Mouse (Mus musculus) gastrocnemius, postnatal 14 days (tissue): ENCODE results near the gene Tmeff1. TPM values are rescaled to one million over a fixed set of nuclear protein-coding genes. Genes with fewer than 3 reads are reported as not detected.
A peak's percentile ranks its signal among the peaks of the same experiment; 100 is the strongest.

Source experiments
- DNase-seq: peaks from one replicate; pipeline ENCODE4 v3.0.0; 2021; ENCODE audit warnings: mixed read lengths
- intact Hi-C: fragments of 180-260 bp; cut with DNase I; formaldehyde crosslinking; loops from one replicate; pipeline ENCODE4 v1.15.1; 2025; ENCODE audit warnings: low total_unique reads
- long read RNA-seq, 2 experiments: library from polyadenylated mRNA; stranded (forward); transcript quantifications; one replicate each; pipeline ENCODE4 v2.0.0; 2021
- total RNA-seq, 2 experiments: library from RNA; stranded (reverse); gene quantifications; 2 replicates each; pipeline ENCODE4 v1.2.3; 2021

Tmeff1 gene
- total RNA-seq, result 1 to 10 TPM; 1.0 to 1.1 TPM
- long read RNA-seq, experiment 1, partial matches to known transcripts, result 0 of 1 reads
- long read RNA-seq, experiment 1, other reads (novel, unspliced or antisense), result 1 of 1 reads
- long read RNA-seq, experiment 2, result 0 reads

DNA sequence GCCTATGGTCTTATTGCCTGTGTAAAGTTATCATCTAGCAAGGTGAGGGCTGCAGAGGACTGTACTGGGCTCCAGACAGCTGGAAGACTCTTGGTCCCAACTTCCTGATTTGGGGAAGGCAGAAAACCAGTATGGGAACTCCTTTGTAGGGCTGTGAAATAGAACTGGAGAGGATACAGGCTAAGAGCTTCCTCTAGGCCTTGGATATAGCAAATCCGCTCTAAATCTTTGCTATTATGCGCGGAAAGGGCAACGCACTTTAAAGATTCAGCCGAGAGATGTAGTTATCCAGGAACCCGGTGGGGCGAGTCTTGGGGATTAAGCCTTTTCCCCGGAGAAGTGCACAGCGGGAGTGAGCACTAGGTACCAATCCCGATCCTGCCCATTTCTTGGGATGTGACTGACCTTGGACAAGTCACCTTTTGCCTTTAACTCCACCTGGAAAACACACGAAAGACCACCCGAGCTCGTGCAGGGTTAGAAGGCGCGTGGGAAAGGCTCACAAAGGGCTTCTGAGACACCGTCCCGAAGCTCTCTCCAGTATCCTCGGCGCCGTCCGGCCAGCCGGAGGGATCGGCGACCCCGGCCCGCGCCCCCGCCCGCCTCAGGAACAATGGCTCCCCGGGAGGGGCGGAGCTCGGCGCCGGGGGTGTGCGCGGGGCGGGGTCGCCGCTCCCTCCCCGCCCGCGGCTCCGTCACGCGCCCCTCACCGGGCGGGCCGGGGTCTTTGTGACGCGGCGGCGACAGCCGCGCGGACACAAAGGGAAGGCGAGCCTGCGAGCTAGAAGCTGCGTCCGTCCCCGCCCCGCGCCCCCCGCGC is at the start of gene Tmeff1:
TSS of gene Tmeff1 (plus strand) at position 754 of the 820 bp plus-strand sequence.
- DNase-seq, result no peak
- intact Hi-C loops, result no loop called here

DNA sequence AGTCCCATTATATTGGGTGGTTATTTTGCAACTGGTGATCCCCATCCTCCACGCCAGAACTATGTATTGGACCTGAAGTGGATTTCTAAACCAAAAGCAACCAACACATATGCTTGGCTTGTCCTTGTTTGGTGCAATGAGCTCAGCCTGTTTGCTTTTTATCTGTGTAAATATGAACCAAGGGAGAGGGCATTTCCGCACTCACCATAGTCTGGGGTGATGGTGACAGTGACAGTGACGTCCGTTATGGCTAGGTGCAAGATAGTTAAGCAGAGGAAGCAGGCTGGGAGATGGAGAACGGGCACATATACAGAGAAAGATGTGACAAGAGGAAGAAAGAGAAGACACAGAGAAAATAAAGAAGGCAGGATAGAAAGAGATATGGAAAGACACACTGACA is 48.7 kb upstream of the Tmeff1 start:
- intact Hi-C loops, result no loop called here
- DNase-seq, result no peak

DNA sequence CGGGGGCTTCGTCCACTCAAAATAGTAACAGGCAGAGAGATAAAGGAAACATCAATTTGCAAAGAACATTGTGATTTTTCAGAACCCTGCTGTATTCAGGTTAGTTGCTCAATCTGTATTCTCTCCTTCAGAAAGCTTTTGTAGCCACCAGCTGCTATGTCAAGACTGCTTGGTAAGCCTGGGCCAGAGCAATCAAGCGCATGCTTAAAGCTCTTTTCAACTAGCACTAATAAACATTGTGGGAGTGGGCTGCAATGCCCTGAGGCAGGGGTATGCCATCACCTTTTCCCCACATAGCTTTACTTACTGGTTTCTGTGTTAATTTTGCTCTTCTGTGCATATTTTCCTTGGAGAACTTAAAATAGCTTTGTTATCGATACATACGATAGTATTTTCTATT is 48.0 kb upstream of the Tmeff1 start:
- DNase-seq, result no peak
- intact Hi-C loops, result no loop called here

DNA sequence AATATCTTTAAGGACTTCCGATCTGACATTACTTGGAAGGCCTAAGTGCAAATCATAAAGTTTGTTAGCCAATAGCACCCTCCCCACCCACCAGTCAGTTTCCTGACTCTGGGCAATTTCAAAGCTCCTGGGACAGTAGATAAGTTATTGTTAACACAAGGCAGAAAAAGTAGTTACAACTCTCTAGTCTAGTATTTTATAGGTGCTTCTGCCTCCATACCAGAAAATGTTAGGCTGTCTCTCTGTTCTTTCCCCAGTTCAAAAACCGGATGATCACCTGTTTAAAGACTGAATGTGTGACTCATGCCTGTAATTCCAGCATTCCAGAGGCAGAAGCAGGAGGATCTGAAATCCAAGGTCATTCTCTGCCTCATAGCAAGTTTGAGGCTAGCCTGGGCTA is 46.4 kb upstream of the Tmeff1 start:
- no peak for DNase-seq
- intact Hi-C loops, result no loop called here

DNA sequence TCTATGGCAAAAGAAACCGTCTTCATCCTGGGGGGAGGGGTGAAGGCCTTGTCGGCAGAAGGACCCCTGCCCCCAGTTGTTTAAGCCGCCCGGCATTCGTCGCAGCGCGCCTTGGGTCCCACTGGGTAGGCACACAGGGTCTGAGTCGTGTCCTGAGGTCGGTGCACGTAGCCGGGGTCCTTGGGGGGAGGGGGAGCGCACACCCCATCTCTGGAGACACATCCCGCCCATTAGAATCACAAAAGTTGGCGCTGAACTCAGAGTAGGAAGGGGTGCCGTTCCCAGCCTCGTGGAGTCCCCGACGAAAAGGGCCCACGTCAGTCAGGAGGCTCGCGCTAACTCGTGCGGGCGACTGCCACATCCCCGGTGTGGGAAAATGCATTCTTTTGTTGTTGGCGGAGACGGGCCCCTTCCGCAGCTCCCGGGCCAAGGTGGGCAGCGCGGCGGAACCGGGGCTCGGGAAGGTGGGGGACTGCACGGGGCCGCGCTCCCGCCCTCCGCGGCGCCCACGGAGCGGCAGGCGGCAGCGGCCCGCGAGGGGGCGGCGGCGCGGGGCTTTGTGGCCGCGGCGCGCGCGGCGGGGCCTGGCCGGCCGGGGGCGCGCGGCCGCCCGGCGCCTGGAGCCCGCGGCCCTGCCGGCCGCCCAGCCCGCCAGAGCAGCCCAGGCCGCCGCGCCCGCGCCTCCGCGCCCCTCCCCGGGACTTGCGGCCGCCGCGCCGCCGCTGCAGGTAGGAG is 45.0 kb upstream of the Tmeff1 start, which contains the start of gene Msantd3:
TSS of gene Msantd3 (plus strand) at position 95 of the 735 bp plus-strand sequence.
- DNase-seq, result peak; percentile 45
- intact Hi-C loops, result loop anchor here (10.0 kb wide), 1 partner anchor 65 kb away; the partner anchor contains the start of gene Tex10

DNA sequence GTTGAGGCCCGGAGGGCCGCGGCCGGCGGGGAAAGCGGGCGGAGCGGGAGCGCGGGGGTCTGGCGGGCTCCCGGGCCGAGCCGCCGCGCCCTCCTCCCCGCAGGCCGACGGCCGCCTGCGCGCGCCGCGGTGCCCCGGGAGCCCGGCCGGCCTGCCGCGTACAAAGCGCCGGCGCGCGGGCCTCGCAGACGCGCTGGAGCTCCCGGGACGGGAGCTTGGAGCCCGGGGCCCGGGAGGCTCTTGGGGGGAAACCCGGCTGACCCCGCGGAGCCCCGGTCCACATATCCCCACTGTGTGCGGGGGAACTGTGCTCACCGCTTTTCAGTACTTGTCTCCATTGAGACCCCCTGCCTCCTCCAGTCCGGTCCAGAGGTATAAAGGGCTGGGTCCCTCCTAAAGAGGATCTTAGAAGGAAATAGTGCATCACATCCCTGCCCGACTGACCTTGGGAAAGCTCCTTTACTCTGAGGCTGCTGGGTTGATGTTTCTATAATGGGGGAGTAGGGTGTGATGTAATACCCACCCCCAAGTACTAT is 44.3 kb upstream of the Tmeff1 start:
- peak; percentile 37 for DNase-seq
- intact Hi-C loops, result loop anchor here (10.0 kb wide), 1 partner anchor 66 kb away; the partner anchor contains the start of gene Tex10

DNA sequence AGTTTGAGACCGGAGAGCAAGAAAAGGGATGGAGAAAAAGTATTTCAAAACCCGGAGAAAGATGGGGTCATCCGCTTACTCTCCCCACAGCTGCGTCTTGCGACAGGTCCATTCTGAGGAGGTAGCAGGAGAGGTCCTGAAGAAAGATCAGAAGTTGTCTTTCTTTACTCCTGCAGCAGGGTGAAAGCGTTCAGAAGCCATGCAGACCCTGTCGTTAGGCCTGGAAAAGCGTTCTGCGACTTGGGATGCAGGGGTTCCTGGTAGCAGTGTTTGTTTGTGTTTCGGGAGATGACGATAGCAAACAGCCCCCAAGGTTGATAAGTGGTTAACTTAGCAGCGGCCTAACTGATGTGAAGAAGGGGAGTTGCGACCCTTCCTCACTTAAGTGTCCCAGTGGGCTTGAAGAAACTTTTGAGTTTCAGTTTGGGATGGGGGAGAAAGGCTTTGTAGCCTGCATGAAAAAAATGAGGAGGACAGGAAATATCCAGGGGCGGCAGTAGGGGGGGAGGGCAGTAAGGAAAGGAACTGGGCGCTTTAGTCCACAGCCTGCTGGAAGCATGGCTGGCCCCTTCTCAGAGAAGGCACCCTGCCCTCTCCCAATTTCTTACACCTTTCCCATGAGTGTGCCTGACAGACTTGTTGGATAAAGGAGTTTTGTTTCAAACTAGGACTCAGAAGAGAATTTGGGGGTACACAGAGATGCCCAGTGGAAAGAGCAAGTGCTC is 43.3 kb upstream of the Tmeff1 start:
- intact Hi-C loops, result loop anchor here (10.0 kb wide), 1 partner anchor 67 kb away; the partner anchor contains the start of gene Tex10
- DNase-seq, result no peak

DNA sequence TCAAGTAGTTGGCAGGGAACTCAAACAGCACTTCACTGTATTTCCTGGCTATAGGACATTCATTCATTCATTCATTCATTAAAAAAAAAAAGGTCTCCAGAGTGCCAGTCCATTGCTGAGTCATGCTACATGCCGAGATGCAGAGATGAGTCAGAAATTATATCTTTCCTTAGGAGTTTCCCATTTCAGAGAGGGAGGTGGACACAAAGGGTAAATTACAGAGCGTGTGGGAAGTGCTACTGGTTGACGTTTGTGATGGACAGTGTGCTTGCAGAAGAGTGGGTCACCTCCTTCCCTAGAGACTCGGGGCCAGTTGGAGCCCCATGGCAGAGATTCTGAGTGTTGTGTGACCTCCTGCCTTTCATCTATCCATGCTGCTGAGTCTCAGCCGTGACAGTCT is 42.6 kb upstream of the Tmeff1 start:
- intact Hi-C loops, result loop anchor here (10.0 kb wide), 1 partner anchor 68 kb away; the partner anchor contains the start of gene Tex10
- no peak for DNase-seq

DNA sequence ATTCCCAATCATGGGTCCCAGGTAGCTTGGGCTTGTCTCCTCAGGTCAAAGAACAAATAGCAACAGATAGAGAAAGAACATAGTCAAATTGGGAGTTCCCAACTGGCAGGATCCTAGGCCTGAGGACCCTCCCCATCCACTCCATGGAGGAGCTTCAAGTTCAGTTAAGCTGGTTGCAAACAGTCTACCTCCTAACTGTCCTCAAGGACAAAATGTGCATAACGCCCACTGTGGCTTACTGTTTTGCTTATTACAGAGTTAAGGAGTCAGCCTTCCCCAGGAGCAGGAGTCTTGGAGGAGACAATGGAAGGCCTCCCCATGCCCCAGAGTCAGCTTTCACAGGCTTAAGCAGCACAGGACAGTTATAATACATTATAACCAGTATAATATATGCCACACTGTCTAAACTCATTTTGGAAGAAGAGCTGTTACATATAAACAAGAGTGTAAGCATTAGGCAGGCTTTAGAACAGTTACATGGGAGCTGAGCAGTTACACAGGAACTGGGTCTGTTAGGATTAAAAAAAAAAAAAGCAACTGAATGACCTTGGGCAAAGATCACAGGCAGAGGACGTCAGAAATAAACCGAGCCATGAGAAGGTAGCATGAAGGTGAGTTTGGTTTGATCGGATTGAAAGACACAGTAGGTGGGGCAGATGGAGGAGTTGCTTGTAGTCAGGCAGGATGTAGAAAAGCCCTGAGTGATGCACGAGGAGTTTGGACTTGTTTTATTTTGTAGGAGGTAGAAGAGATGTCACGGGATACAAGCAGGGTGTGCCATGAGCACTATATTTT is 41.7 kb upstream of the Tmeff1 start:
- DNase-seq, result no peak
- intact Hi-C loops, result loop anchor here (10.0 kb wide), 1 partner anchor 68 kb away; the partner anchor contains the start of gene Tex10

DNA sequence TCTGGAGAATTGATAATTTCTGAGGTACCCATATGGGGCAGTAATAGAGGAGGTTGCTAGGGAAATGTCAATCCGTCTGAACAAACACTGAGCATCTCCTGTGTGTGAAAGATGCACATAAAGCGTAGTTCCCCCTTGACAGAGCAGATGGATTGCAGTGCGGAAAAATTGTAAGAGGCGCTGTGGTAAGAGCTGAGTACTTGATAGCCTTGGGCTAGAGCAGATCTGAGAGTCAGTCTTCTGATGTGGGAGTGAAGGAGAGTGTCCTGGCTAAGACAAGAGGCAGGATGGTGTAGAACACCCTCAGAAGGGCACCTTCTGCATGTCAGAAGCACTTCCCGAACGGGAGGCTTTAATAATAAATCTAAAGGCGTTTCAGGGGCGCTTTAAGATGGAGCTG is 40.8 kb upstream of the Tmeff1 start:
- intact Hi-C loops, result loop anchor here (10.0 kb wide), 1 partner anchor 69 kb away; the partner anchor contains the start of gene Tex10
- DNase-seq, result no peak

DNA sequence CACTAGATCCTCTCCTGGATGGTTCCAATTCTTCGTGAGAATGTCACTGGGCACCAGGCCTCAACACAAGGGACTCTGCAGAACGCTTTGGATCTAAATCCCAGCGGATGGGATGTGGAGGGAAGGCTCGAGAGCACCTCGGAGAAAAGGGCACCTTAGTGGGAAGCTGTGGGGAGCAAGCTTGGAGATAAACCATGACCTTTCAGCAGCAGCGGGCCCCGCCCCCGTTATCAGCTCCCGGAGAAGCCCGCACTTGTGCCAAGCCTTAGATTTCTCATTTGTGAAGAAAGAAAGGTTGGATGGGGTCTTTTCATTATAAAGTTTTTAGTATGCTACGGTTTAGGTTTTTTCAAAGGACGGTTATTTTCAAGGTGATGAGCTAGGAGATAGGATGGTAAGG is 39.0 kb upstream of the Tmeff1 start:
- no peak for DNase-seq
- intact Hi-C loops, result loop anchor here (10.0 kb wide), 1 partner anchor 71 kb away; the partner anchor contains the start of gene Tex10

DNA sequence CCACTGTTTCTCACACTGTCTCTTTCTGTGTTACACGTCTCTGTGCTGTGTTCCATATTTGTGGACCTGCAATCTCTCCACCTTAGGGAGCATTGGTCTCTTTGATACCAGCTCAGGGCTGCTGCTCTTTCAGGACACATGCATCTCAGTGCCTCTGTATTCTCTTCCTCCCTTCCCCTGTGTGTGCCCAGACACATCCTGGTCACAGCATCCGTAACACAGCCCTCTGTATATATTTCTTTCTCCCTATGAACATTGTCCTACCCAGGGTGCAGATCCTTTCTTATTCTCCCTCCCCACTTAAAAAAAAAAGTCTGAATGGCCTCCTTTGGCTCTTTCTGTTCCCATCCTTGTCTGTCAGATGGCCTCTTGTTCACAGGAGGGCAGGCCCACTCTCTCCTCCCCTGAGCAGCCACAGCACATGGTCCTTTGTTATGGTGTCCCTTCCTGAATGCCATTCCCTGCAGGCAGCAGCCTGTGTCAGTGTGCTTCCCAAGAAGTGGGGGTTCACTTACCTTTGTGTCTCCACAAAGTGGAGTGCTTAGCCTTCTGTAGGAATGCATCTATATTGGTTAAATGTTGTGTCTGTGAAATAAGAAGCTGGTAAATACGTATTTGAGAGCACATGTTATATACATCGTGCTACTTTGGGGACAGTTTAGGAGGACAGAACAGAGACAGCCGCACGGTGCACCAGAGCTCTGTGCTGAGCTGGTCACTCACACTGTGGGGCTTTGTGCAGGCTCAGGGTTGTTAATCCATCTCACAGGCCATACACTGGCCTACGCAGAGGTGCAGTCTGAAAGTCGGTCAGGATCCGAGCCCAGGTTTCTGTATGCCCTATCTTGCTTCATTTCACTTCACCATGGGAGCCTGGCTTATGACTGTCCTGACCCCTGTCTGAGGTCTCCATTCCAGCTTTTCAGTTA is 38.1 kb upstream of the Tmeff1 start:
- intact Hi-C loops, result loop anchor here (10.0 kb wide), 1 partner anchor 72 kb away; the partner anchor contains the start of gene Tex10
- no peak for DNase-seq

DNA sequence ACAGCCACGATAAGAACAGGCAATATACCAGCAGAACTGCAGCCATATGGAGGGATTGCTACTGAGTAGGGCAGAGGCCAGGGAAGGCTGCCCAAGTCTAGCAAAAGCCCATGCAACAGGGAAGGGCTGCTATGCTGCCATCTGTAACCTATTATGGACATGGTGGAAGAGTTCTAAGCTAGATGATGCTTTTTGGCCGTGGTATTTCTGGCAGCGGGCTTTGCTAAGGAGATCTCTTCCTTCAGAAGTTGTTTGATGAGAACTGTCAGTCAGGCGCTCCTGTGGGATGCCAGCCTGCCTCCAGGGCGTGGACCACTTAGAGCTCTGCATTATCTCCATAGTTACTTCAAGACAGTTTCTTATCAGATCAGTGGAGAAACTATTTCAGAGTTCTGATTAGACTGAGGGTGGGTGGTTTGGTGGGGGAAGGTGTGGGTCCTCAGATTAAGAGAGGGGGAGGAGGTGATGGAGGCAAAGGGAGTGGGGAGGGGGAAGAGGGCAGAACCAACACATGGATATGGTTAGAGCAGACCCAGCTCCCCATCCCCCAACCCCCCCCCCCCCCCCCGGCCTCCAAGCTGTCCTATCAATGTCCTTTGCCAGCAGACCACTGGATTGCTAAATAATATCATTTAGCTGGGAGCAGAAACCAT is 36.5 kb upstream of the Tmeff1 start:
- DNase-seq, result no peak
- intact Hi-C loops, result loop anchor here (10.0 kb wide), 1 partner anchor 74 kb away; the partner anchor contains the start of gene Tex10

DNA sequence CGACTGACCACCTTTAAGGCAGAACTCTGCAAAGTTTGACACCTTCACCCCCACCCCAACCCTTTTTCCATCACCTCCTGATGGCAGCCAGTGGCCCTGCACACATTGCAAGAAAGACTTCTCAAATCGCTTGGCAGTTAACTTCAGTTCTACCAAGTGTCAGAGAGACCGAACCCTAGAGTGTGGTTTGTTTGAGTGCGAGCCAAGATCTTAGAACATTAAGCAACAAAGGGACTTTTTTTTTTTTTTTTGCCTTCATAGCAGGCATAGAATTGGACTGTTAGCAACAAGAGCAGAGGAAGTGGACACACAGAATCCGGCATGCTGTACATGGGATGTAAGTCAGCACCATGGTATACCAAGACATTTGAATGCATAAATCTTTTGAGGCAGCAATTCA is 35.3 kb upstream of the Tmeff1 start:
- intact Hi-C loops, result loop anchor here (10.0 kb wide), 1 partner anchor 75 kb away; the partner anchor contains the start of gene Tex10
- no peak for DNase-seq

DNA sequence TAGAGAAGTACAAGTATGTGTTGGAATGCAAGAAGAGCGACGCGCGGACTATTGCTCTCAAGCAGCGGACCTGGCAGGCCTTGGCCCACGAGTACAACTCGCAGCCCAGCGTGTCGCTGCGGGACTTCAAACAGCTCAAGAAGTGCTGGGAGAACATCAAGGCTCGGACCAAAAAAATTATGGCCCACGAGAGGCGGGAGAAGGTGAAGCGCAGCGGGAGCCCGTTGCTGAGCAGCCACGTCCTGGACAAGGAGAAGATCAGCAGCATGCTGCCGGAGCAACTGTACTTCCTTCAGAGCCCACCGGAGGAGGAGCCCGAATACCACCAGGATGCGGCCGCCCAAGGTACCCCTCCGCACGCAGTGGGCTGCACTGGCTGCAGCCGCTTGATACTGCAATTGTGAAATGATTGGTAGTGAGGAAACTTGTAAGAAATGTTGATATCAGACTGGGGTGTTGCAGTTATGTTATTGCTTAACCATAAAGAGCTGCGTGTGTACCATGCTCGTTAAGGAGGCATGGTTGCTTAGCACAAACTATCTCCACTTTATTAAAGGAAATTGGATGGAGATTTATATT is 32.4 kb upstream of the Tmeff1 start:
- DNase-seq, result no peak
- intact Hi-C loops, result no loop called here

DNA sequence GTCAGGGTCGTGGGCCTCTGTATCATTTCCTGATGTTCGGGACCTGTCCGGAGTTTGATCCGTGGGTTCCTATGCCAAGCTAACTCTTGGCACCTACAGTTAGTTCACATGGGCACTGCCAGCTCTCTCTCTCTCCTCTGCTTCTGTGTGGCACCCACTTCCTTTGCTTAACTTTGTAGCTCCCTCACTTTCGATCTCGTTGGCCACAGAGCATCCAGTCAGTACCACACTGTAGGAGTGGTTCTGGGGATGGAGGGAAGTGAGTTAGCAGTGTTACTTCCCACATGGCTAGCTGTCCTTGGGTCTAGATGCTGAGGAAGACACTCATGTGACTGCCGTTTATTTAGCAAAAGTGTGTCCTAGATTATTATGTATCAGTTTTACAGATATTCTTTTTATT is 30.8 kb upstream of the Tmeff1 start:
- no peak for DNase-seq
- intact Hi-C loops, result no loop called here
